Mouse (Mus musculus) adrenal gland, postnatal 4 days (tissue): ENCODE measurements around the gene Gm17334. TPM values are rescaled to one million over a fixed set of nuclear protein-coding genes. Genes with fewer than 3 reads are reported as not detected.

Experiments used
- DNase-seq, 2 experiments: peaks; one replicate each; pipeline ENCODE4 v3.0.0; 2021 to 2022; ENCODE audit warnings: low spot score in 2 of 2, mixed read lengths in 2 of 2
- long read RNA-seq, 2 experiments: library from polyadenylated mRNA; stranded (forward); transcript quantifications; one replicate each; pipeline ENCODE4 v2.0.0; 2021
- total RNA-seq, 2 experiments: library from RNA; stranded (reverse); gene quantifications; 2 replicates each; pipeline ENCODE4 v1.2.3; 2021

Gene Gm17334
- total RNA-seq = 1 to 10 TPM in 1 of 2 experiments, under 1 TPM in 1; 0.82 to 1.1 TPM
- long read RNA-seq, experiment 1 = 0 reads
- long read RNA-seq, experiment 2 = 0 reads

DNA sequence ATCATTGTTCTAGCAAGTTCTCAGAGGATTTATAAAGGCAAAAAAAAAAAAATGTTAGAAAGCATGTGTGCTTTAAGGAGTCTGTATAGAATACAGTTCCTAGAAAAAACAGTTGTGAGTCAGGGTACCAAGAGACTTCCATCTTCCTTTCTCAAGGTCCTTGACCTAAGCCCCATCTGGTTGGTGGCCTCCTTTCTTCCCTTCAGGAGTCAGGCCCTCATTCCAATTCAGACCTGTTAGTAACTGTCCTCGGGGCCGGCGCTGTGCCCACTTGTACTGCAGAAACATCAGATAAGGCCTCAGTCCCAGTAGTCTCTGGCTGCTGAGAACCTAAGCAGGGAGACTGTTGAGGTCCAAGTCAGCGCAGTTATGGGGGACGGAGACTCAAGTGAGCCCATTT is at the start of gene Gm17334:
TSS of gene Gm17334 (minus strand) at position 101 of the 400 bp plus-strand sequence.
- no peak for DNase-seq

GRCm38 (mm10) chr11:53821945-53822338 is 49.0 kb upstream of the Gm17334 start:
- DNase-seq = no peak

DNA sequence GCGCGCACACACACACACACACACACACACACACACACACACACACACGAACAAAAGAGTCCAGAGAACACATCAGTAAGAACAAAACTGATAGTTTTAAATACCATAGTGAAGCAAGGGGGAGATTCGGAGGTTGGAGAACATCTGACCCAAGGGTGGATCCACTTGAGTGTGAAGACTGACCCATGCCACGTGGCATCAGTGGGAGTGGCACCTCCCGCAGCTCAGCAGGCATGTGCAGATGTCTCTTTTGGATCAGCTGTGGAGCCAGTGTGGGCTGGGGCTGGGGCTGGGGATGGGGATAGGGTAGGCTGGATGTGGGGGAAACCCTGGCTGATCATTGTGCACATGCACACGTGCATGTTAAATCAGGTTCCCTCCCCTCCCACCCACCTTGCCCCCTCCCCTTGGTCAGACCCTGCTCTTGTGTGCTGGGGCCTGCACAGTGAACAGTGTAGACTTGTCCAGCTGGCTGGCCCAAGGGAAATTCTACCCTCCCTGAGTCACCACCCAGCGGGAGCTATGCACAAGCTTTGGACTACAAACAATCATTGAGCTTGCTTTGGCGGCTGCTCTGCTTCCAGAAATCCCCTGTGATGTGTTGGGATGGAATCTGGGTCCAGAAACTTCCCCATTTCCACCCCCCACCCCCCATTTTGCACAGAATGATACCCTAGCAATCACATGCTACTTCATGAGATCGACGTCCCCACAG is 48.4 kb upstream of the Gm17334 start:
- no peak for DNase-seq

DNA sequence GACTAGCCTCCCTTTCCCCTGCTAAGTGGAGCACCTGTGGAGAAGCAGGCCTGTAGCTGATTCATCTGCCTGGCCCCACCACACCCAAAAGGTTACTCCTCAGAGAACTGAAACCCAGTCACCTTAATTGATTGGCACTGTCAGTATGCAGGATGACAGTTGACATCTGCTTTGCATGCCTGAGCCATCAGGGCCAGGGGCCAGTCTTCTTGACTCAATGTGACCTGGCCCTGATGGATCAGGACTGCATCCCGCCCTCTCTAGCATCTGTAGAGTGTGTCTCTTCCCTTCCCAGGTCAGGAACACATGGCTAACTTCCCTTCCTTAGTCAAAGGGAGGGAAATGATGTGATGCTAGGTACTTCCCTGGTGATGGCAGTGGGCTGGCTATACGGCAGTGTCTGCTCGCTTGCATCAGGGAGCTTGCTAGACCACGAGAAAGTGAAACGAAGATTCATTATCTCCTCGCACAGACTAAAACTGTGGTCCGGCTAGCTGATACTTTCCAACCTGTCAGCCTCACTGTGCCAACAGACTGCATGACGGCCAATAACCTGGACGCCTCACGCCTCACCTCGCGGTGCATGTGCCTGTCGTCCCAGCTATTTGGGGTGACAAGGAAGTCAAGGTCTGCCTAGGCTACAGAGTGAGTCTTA is 47.7 kb upstream of the Gm17334 start:
- no peak for DNase-seq

- DNase-seq = no peak
Observed at GRCm38 (mm10) chr11:53819511-53819910, 46.5 kb upstream of the Gm17334 start.

- no peak for DNase-seq
Observed at GRCm38 (mm10) chr11:53818794-53819193, 45.8 kb upstream of the Gm17334 start.

DNA sequence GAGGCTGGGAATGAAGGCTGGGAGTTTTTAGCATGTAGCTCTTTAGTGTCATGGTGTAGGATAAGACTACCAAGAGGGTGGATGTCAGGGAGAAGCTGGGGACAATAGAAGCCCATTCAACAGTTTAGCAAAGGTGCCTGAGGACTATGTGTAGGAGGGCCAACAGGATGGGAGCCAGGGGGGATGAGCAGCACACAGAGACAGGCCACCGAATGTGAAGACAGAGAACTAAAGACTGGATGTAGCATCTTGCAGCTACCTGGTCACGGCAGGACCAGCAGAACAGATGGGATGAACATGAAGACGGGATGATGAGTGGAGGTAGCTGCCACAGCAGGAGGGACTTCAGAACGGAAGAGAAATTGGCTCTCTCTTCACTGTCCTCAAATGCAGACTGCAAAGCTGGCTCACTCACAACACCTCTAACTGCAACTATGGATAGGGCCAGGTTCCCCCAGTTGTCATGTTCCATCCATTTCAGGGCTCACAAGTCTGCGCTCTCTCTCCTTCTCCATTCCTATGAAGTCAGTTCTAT is 43.9 kb upstream of the Gm17334 start:
- no peak for DNase-seq

DNA sequence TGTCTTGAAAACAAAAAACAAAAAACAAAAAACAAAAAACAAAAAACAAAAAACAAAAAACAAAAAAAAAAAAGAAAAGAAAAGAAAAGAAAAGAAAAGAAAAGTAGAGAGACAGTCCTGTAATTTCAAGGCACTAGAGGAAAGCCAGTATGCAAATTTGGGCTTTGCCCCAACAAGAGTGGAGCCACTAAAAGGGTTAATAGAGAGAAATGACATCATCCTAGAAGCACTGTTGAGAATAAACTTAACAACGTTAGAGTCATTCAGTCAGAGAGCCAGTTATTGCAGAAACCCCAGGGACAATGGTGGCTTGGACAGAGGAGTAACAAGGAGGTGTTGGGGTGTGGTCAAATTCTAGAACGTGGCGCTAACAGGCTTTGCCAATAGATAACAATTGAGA is 41.8 kb upstream of the Gm17334 start:
- no peak for DNase-seq

GRCm38 (mm10) chr11:53813001-53813868 is 40.2 kb upstream of the Gm17334 start:
- no peak for DNase-seq

DNA sequence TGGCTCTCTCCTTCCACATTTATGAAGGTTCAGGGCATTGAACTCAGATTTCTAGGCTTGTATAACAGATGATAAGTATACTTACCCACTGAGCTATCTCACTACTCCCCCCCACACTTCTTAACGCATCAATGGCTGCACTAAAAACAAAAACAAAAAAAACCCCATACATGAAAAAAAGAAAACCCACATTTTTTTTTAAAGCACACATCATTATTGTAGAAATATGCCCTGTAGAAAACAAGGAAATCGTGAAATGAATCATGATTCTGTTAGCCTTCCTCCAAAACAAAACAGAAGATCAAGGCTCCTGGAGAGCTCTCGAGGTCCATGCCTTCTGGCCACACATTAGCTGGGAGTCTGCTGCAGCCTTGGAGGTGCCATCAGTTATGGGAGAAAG is 38.3 kb upstream of the Gm17334 start:
- no peak for DNase-seq

GRCm38 (mm10) chr11:53810749-53811148 is 37.8 kb upstream of the Gm17334 start:
- DNase-seq = no peak

- DNase-seq = no peak
Observed at GRCm38 (mm10) chr11:53810156-53810555, 37.2 kb upstream of the Gm17334 start.

DNA sequence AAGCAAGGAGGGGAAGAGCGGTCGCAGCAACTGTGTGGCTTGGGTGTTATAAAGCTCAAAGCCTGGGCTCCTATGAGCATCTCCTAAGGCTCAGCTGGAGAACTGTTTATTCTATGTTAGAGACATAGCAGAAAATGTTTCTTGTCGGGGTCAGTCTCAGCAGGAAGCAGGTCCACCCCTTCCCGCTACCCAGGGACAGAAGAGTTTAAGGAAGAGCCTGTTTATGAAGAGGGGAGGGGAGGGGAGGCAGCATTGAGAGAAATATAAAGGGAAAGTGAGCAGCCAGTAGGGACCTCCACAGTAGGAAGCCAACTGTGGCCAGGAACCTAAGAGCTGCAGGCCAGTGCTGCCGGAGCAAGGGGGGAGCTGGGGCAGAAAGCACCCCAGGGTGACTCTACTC is 36.4 kb upstream of the Gm17334 start:
- DNase-seq = no peak

DNA sequence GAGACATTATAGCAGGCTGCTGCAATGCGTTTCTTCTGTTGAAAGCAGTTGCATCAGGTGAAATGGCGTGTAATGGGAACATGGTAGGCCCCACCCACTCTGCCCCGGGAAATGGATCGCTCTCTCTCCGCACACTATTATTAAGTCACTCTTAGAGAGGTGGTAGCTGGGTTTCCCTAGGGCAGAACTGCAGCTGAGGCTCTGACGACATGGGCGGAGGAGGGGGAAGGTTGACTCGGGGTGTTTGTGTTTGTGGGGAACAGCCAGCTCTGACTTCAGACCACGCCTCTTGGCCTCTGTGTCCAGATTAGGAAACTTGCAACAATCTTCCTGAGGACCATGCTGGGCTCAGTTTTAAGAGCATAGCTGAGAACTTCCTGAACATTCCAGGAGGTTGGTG is 32.8 kb upstream of the Gm17334 start:
- no peak for DNase-seq

GRCm38 (mm10) chr11:53804569-53805344 is 31.8 kb upstream of the Gm17334 start:
- DNase-seq = no peak

DNA sequence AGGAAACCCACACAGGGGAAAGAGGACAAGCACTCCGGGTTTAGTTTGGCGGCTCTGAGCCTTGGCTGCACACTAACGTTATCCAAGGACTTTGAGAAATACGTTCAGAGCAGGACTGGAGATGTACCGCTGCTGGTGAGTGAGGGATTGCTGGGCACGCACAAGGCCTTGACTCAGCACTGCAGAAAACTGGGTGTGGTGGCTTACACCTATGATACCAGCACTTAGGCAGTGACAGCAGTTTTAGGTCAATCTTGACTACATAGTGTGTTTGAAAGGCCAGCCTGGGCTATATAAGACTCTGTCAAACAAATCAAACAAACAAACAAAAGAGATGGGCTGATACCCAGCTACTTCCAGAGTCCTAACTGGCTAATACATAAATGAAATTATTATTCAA is 30.5 kb upstream of the Gm17334 start:
- no peak for DNase-seq

GRCm38 (mm10) chr11:53803093-53803492 is 30.1 kb upstream of the Gm17334 start:
- DNase-seq = no peak

- no peak for DNase-seq
Observed at GRCm38 (mm10) chr11:53800975-53801374, 28.0 kb upstream of the Gm17334 start.

DNA sequence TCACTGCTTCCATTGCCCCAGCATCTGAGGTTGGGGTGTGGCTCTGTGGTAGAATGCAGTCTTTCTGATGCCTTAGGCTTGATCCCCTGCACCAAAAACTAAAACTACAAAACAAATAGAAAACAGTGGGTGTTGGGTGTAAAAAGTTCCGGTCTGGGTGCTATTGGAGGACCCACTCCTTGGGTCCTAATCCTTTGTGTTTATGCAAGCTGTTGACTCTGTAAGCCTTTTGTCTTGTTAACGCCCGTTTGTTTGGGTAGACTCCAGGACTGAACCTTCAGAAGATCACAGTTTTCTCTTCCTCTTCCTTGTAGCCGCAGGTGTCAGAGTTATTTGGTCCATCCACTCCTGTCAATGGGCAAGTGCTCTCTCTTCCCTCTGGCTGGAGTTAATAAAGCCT is 27.0 kb upstream of the Gm17334 start:
- DNase-seq = no peak

DNA sequence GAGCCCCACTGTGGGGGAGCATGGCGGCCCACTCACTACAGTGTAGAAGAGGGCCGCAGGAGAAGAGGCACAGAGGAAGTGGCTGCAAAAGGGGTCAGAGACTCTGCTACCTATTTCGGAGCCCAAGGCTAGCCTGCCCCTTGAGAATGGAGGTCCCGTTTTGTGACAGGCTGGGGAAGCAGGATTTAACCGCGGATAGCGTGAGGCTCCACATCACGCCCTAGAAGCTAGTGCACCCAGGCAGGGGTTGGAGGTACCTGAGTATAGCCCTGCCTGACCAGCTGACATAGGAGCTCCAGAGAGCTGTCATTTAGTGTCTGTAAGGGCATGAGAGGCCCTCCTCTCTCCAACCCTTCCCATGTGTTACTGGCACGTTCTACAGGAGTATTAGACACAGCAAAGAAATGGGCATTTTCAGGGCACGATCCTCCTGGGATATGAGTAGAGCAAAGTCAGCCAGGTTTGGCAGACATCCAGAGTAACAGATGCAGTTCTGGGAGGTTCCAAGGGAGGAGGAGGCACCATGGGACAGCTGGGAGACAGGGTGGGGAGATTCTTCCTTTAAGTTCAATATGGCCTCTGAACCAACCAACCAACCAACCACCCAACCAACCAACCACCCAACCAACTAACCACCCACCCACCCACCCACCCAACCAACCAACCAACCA is 25.2 kb upstream of the Gm17334 start:
- DNase-seq = no peak
